Mouse (Mus musculus) liver, adult (tissue): Measurements from ENCODE around the gene Slc22a29.
"Not testable (repeated sequence)": the region's sequence is repeated elsewhere in the genome, so short reads cannot be mapped to it uniquely, and the experiment has no call there.

Experiments used
- GATA4 ChIP-seq: IDR thresholded peaks from 2 replicates; pipeline ENCODE4 v1.6.1; 2014; ENCODE audit warnings: mild to moderate bottlenecking, low read length; ENCODE audit not compliant: insufficient replicate concordance

Slc22a29 gene

GRCm38 (mm10) chr19:8218800-8219199 is at the start of gene Slc22a29:
Slc22a29 (minus strand) TSS chr19:8218900.
- TF ChIP-seq GATA4 = no peak

- no peak for TF ChIP-seq GATA4
Measured at GRCm38 (mm10) chr19:8265324-8265723, 46.6 kb upstream of the Slc22a29 start.

GRCm38 (mm10) chr19:8252705-8253037 is 34.0 kb upstream of the Slc22a29 start:
- no peak for TF ChIP-seq GATA4

GRCm38 (mm10) chr19:8251896-8252704 is 33.4 kb upstream of the Slc22a29 start:
- TF ChIP-seq GATA4 = no peak

- TF ChIP-seq GATA4 = no peak
Measured at GRCm38 (mm10) chr19:8228916-8229315, 10.2 kb upstream of the Slc22a29 start.

- TF ChIP-seq GATA4 = no peak
Measured at GRCm38 (mm10) chr19:8148787-8149523, 69.7 kb downstream of the Slc22a29 start.

GRCm38 (mm10) chr19:8131881-8132280 is 86.8 kb downstream of the Slc22a29 start, which contains the start of gene Slc22a28:
Slc22a28 (minus strand) TSS chr19:8131982.
- not testable (repeated sequence) for TF ChIP-seq GATA4
